Mouse (Mus musculus) midbrain, embryonic 11.5 days (tissue): Measurements from ENCODE around the gene Kcnn1. TPM values are rescaled to one million over a fixed set of nuclear protein-coding genes. Genes with fewer than 3 reads are reported as not detected.
A peak's percentile ranks its signal among the peaks of the same experiment; 100 is the strongest.

ENCODE experiments used
- ATAC-seq: fragments of 200-750 bp; cut with Nextera tagmentation; 2 replicates; pipeline ENCODE4 v1.8.0; 2017; ENCODE audit warnings: moderate TSS enrichment, moderate library complexity; ENCODE audit not compliant: low FRiP score
- DNase-seq: peaks from one replicate; pipeline ENCODE4 v3.0.0; 2015; ENCODE audit warnings: low spot score; ENCODE audit errors: missing footprints
- H3K27ac ChIP-seq: fragments of 300-500 bp; sonication (generic); 2 replicates; pipeline ENCODE4 v1.5.1; 2014; ENCODE audit warnings: low read depth, low read length
- H3K27me3 ChIP-seq: fragments of 300-500 bp; sonication (generic); 2 replicates; pipeline ENCODE4 v1.6.1; 2014; ENCODE audit warnings: mild to moderate bottlenecking, low read length, moderate library complexity, mixed read lengths; ENCODE audit not compliant: control insufficient read depth, insufficient read depth
- H3K36me3 ChIP-seq: fragments of 300-500 bp; sonication (generic); 2 replicates; pipeline ENCODE4 v1.6.1; 2014; ENCODE audit warnings: mild to moderate bottlenecking, low read length, moderate library complexity, mixed read lengths; ENCODE audit not compliant: control insufficient read depth, insufficient read depth
- H3K4me1 ChIP-seq: fragments of 300-500 bp; sonication (generic); 2 replicates; pipeline ENCODE4 v1.6.1; 2014; ENCODE audit warnings: low read length; ENCODE audit not compliant: control insufficient read depth, insufficient read depth
- H3K4me2 ChIP-seq: fragments of 300-500 bp; sonication (generic); 2 replicates; pipeline ENCODE4 v1.6.1; 2014; ENCODE audit warnings: mild to moderate bottlenecking, moderate library complexity
- H3K4me3 ChIP-seq: fragments of 300-500 bp; sonication (generic); 2 replicates; pipeline ENCODE4 v1.5.1; 2014; ENCODE audit warnings: low read depth, low read length
- H3K9ac ChIP-seq: fragments of 300-500 bp; sonication (generic); 2 replicates; pipeline ENCODE4 v1.6.1; 2014; ENCODE audit warnings: low read length
- H3K9me3 ChIP-seq: fragments of 300-500 bp; sonication (generic); 2 replicates; pipeline ENCODE4 v1.6.1; 2016; ENCODE audit warnings: low read length; ENCODE audit not compliant: control insufficient read depth
- WGBS: fragments of 180-500 bp; shearing (Covaris S2); extraction: QIAGEN DNeasy Blood & Tissue Kit; methylation state at CpG from one replicate; pipeline ENCODE4 v1.1.7; 2014; 5-methylcytosine and 5-hydroxymethylcytosine counted together
- polyA plus RNA-seq: library from polyadenylated mRNA; unstranded; fragments of >200 nt; fragmentation: Nextera tagmentation; extraction: Ambion mirVana; gene quantifications from 2 replicates; pipeline ENCODE4 v1.2.1, GENCODE M21; 2014

Gene Kcnn1
- polyA plus RNA-seq, 1 experiment from 2014 or later, result 12.4 TPM

DNA sequence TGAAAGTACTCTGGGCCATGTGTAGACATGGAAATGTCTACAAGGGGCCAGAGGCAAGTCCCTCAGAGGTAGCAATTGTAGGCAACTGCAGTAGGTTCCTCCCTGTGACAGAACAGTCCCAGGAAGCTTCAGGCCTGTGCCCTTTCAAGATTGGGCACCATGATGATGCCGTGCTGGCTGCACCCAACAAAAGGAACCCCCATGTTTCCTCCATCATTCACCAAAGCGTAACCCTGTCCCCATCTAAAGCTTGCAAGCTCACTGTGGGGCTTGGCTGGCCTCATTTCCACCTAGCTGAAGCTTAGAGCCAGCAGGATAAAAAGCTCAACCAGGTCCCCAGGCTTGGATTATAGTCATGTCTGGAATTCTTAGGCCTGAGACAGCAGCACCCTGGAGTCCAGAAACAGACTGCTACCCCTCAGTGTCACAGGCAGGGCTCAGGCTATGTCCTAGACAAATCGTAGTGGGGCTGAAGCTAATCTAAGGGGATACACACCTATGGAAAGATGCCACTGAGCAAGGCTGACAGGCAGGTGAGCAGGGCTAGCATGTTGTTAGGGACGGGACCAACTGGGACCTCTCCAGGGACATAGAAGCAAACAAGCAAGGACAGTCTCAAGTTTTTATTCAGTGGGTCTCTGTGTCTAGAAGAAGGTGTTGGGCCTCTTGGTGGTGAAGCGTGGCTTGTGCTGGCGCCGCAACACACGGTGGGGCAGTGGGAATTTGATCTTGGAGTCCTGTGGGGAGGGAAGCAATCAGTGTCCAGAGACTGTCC, 31.9 kb upstream of the Kcnn1 start:
- peaks cover 17% of the 10 kb centered on the region for H3K36me3 ChIP-seq
- no peak overlapping the region for H3K9ac ChIP-seq
- no peak overlapping the region for H3K4me3 ChIP-seq
- no peaks in the 10 kb centered on the region for H3K9me3 ChIP-seq
- no peak overlapping the region for H3K4me2 ChIP-seq
- WGBS, result 88% methylated on average over 8 of the region's 8 CpGs
- H3K4me1 ChIP-seq, result peaks cover 13% of the 10 kb centered on the region
- DNase-seq, result peak; percentile 84
- H3K27ac ChIP-seq, result no peak overlapping the region
- ATAC-seq, result no peak
- peaks cover 36% of the 10 kb centered on the region for H3K27me3 ChIP-seq

DNA sequence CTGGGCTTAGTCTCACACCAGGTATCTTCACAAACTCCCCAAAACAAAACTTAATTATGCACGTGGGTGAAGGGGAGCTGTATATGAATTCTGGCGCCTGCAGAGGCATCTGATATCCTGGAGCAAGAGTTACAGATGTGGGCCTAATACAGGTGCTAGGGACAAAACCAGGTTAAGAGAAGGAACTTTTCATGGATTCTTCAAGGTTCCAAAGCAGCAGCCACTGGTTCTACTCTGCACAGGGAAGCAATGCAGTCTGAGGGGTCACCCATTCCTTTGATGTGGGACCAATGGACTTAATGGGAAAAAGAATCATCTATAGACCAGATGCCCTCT, 31.3 kb upstream of the Kcnn1 start:
- 67% methylated on average over 2 of the region's 2 CpGs for WGBS
- no peak for ATAC-seq
- H3K27me3 ChIP-seq, result peaks cover 36% of the 10 kb centered on the region

DNA sequence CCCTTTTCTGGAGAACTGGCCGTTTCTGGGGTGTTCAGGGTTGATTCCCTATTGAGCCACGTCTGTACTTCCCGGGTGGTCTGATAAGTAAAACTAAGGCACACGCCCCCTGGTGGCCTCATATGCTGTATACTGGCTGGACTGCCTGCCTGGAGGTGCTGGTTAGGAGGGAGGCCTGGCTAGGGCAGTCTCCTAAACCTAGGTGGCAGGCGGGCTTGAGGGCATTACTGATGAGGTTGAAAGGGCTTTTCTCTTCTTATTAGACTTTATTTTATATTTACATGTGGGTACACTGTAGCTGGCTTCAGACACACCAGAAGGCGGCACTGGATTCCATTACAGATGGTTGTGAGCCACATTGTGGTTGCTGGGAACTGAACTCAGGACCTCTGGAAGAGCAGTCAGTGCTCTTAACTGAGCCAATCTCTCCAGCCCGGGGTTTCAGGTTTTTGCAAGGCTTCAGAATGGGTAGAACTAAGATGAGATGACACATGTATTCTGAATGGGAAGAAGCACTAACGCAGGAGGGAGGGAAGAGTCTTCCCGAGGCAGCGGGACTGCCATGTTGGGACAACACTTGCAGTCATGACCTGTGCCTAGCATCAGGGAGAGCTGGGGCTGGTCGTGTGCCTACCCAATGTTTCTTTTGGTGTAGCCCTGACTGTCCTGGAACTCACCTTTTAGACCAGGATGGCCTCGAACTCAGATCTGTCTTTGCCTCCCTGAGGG, 30.8 kb upstream of the Kcnn1 start:
- WGBS, result 27% methylated on average over 12 of the region's 12 CpGs
- peak; percentile 28 for ATAC-seq
- no peak overlapping the region for H3K4me2 ChIP-seq

More for the DNA sequence above, 31.3 kb upstream of the Kcnn1 start:
- Histone ChIP-seq H3K4me3 (no peak overlapping the region), H3K9me3 (no peaks in the 10 kb centered on the region), H3K9ac (no peak overlapping the region), H3K27ac (no peak overlapping the region), H3K4me2 (no peak overlapping the region), H3K36me3 (peaks cover 17% of the 10 kb centered on the region), H3K4me1 (peaks cover 13% of the 10 kb centered on the region)
- peak; percentile 91 for DNase-seq

DNA sequence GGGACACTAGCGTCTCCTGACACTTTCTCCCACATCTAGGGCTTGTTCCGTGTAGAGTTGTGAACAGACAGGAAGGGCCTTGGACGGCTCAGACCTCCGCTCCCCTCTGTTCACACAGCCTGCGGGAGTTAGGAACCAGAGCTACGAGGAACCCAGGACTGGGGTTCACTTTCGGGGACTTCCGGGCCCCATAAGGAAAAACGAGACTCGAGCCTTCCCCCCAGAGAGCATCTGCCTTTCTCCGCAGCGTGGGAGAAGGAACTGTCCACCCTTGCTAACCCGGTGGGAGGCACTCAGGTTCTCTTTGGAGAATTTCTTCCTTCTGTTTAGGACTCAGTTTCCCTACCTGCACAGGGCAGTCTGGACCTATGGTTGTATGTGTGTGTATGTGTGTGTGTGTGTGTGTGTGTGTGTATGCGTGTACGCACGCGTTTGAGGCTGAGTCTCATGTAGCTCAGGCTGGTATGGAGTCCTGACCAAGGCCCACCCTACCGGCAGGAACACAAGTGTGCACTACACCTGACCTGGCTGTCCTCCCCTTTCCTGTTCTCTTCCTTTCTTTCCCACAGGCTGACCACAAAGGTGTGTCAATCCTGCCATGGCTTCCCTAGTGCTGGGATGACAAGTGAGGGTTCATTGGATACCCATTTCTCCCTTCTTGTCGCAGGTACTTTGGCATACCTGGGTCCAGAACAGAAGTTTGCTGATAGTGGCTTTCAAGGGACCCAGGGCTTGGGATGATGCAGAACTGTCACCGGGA, 30.0 kb upstream of the Kcnn1 start:
- DNase-seq, result peak; percentile 93
- Histone ChIP-seq H3K4me3 (peak overlapping the region; percentile 22), H3K4me2 (peak overlapping the region; percentile 41), H3K27ac (no peak overlapping the region), H3K4me1 (peaks cover 9% of the 10 kb centered on the region), H3K27me3 (peaks cover 36% of the 10 kb centered on the region), H3K9me3 (no peaks in the 10 kb centered on the region), H3K36me3 (peaks cover 17% of the 10 kb centered on the region), H3K9ac (peak overlapping the region; percentile 54)
- no peak for ATAC-seq
- 27% methylated on average over 20 of the region's 20 CpGs for WGBS

More for the DNA sequence above, 30.8 kb upstream of the Kcnn1 start:
- peaks cover 17% of the 10 kb centered on the region for H3K36me3 ChIP-seq
- DNase-seq, result peak; percentile 97
- no peak overlapping the region for H3K27ac ChIP-seq
- no peak overlapping the region for H3K9ac ChIP-seq
- H3K27me3 ChIP-seq, result peaks cover 36% of the 10 kb centered on the region
- H3K4me1 ChIP-seq, result peaks cover 13% of the 10 kb centered on the region
- H3K9me3 ChIP-seq, result no peaks in the 10 kb centered on the region
- H3K4me3 ChIP-seq, result no peak overlapping the region

DNA sequence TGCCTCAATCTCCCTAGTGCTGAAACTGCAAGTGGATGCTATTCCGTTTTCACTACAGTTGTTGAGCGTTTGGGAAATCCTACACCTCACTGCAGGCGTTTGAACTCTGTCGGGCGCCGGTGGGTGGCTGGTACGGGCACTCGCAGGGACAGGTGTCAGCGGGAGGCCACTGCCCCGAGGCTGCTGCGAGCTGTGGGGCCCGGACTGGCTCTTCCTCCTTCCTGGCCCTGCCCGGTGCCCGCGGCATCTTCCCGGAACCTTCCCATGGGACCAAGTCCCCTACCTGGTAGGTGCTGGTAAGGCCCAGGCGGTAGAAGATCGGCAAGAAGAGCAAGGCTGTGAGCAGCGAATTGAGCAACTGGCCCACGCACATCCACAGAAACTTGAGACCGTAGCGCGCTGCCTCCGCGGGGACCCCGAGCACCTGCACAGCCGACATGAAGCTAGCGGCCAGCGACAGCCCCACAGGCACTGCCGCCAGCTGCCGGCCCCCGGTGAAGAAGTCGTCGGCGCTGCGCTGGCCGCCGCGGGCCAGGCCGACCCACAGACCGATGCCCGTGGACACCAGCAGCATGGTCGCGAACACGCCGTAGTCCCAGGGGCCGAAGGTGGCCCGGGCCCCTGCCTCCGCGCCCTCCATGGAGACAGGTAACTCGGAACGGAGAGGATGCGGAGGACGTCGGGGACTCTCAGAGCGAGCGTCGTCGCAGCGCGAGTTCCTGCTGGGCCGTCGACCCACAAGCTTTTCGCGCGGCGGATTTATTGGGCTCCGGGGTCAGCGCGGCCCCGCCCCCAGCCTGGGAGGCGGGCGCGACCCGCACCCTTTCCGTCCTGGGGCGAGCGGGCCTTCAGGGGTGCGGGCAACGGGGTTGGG, 29.2 kb upstream of the Kcnn1 start, which contains the start of gene Slc5a5:
Slc5a5 (minus strand) TSS at position 736 of the 874 bp plus-strand sequence.
- Histone ChIP-seq H3K9ac (peak within 1 kb of the TSS; percentile 54), H3K4me2 (peak within 1 kb of the TSS; percentile 41), H3K9me3 (no peaks in the 10 kb centered on the region), H3K27ac (no peak within 1 kb of the TSS), H3K27me3 (peaks cover 36% of the 10 kb centered on the region), H3K4me3 (peak within 1 kb of the TSS; percentile 22), H3K36me3 (peaks cover 17% of the 10 kb centered on the region), H3K4me1 (peaks cover 13% of the 10 kb centered on the region)
- 2% methylated on average over 76 of the region's 80 CpGs for WGBS
- ATAC-seq (no peak), DNase-seq (peak; percentile 93)

DNA sequence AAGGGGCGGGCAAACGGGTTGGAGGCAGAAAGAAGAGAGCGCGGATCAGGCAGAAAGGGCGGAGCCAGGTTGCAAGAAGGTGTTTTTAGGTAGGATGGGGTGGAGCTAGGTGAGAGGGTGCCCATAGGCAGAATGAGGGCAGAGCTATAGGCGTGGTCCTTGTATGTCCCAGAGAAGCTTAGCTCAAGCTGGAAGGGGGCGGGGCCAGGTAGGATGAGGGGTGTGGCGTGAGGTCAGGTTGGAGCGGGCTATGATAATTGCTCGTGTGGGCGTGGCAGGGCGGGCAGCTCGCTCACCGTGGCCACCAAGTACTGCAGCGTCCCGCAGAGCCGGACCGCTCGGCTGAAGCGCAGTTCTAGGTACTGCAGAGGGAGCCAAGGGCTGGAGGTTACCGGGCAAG, 28.3 kb upstream of the Kcnn1 start:
- H3K4me2 ChIP-seq, result no peak overlapping the region
- no peaks in the 10 kb centered on the region for H3K9me3 ChIP-seq
- peaks cover 36% of the 10 kb centered on the region for H3K27me3 ChIP-seq
- H3K4me3 ChIP-seq, result no peak overlapping the region
- ATAC-seq (no peak), DNase-seq (no peak)
- H3K4me1 ChIP-seq, result peaks cover 12% of the 10 kb centered on the region
- H3K36me3 ChIP-seq, result peaks cover 17% of the 10 kb centered on the region
- H3K27ac ChIP-seq, result no peak overlapping the region
- H3K9ac ChIP-seq, result no peak overlapping the region
- WGBS, result 6% methylated on average over 21 of the region's 21 CpGs

DNA sequence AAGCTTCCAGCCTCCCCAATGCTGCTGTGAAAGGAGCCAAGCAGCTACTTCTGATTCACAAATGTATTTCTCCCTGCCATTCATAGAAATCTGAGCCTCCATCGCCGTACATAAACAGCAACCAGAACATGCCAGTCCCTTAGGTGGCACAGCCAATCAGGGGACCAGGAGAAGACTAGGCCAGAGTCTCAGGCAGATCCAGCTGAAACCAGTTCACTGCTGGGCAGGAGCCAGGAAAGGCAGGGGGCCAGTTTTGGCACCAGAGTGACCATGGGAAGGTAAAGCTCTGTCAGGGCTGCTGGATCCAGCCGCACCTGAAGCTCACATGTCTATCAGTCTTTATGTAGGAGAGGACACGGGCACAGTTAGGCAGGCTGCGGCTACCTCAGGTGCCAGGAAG, 27.6 kb upstream of the Kcnn1 start:
- no peak for DNase-seq
- peaks cover 36% of the 10 kb centered on the region for H3K27me3 ChIP-seq
- no peak for ATAC-seq
- H3K9me3 ChIP-seq, result no peaks in the 10 kb centered on the region
- H3K4me1 ChIP-seq, result peaks cover 9% of the 10 kb centered on the region
- 91% methylated on average over 5 of the region's 5 CpGs for WGBS
- no peak overlapping the region for H3K4me2 ChIP-seq
- no peak overlapping the region for H3K27ac ChIP-seq
- peaks cover 16% of the 10 kb centered on the region for H3K36me3 ChIP-seq
- no peak overlapping the region for H3K4me3 ChIP-seq
- no peak overlapping the region for H3K9ac ChIP-seq

DNA sequence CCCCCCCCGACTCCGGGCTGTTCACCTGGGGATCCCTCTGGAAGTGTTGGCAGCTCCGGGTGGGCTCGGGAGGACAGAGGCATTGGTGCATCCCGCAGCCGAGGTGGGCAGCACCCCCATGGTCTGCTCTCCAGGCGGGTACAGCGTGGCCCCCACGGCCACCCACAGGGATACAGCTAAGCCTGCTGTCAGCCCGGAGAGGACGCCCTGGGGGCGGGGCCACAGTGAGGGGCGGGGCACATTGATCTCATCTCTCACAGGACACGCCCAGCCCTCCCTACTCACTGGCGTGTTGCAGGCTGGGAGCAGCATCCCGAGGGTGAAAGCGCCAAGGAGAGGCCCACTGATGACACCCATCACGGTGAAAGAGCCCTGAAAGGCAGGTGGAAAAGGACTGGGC, 24.6 kb upstream of the Kcnn1 start:
- H3K27me3 ChIP-seq, result peaks cover 21% of the 10 kb centered on the region
- no peak overlapping the region for H3K4me3 ChIP-seq
- peak; percentile 53; the same call in 1 of the 2 replicates for ATAC-seq

More for the DNA sequence above, 24.6 kb upstream of the Kcnn1 start:
- Histone ChIP-seq H3K27ac (no peak overlapping the region), H3K9me3 (no peaks in the 10 kb centered on the region), H3K36me3 (no peaks in the 10 kb centered on the region), H3K4me2 (peak overlapping the region; percentile 16; the same call in 1 of the 2 replicates), H3K9ac (no peak overlapping the region), H3K4me1 (peaks cover 9% of the 10 kb centered on the region)
- 6% methylated on average over 17 of the region's 18 CpGs for WGBS
- peak; percentile 90 for DNase-seq
